Mouse (Mus musculus): Measurements from ENCODE around the gene Myf6. TPM values are rescaled to one million over a fixed set of nuclear protein-coding genes. Genes with fewer than 3 reads are reported as not detected.

The Myf6 gene
- total and polyA plus RNA-seq, 3 experiments: not detected

DNA sequence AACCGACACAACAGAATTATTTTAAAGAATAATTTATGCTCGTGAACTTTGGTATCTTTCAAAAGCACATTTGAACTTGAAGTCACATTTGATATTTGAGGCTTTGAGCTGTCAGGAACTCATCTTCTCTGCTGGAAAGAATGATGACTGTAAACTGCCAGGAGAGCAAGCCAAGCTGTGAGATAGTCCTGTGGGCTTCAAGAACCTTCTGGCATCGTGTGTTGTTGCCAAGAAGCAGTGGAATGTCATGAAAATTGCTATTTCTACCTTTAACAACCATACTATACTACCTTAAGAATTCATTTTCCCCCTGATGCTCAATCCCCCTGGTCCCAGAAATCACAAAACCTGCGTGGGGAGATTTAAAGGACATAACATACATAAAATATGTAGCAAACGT is 24.7 kb upstream of the Myf6 start:
- H3K4me3 ChIP-seq (ENCODE audit: control insufficient read depth in 1 of 2, insufficient read depth in 1 of 2, low read depth in 2 of 2, low read length in 2 of 2): no peak overlapping the region
- no peaks in the 10 kb centered on the region for H3K27me3 ChIP-seq (ENCODE audit: control insufficient read depth in 1 of 2, insufficient read depth in 2 of 2, low read length in 2 of 2)
- no peaks in the 10 kb centered on the region for H3K9me3 ChIP-seq (replicated peaks; ENCODE audit: insufficient read depth, low read length)
- TF ChIP-seq CTCF (IDR thresholded peaks at IDR 0.05 in 2 of 3, conservative IDR thresholded peaks at IDR 0.05 in 1 of 3; ENCODE audit: control insufficient read depth in 1 of 3, insufficient read depth in 1 of 3, low read depth in 2 of 3, low read length in 3 of 3, poor library complexity in 1 of 3, severe bottlenecking in 1 of 3): no peak
- no peak for TF ChIP-seq RCOR1 (IDR thresholded peaks at IDR 0.05; ENCODE audit: low read depth, low read length)
- no peaks in the 10 kb centered on the region for H3K36me3 ChIP-seq (ENCODE audit: control insufficient read depth in 1 of 2, insufficient read depth in 2 of 2, low read length in 2 of 2)
- no peak overlapping the region for H3K27ac ChIP-seq (ENCODE audit: control insufficient read depth, low read depth, low read length)
- H3K79me2 ChIP-seq (ENCODE audit: control insufficient read depth, insufficient read depth, low read length, poor library complexity): no peaks in the 10 kb centered on the region
- no peak overlapping the region for H3K9ac ChIP-seq (ENCODE audit: control insufficient read depth, low read depth, low read length, poor library complexity, severe bottlenecking)
- no peaks in the 10 kb centered on the region for H3K4me1 ChIP-seq (ENCODE audit: control insufficient read depth in 1 of 2, insufficient read depth in 2 of 2, low read length in 2 of 2)
- no peak for DNase-seq (ENCODE audit: low read depth, low spot score)

DNA sequence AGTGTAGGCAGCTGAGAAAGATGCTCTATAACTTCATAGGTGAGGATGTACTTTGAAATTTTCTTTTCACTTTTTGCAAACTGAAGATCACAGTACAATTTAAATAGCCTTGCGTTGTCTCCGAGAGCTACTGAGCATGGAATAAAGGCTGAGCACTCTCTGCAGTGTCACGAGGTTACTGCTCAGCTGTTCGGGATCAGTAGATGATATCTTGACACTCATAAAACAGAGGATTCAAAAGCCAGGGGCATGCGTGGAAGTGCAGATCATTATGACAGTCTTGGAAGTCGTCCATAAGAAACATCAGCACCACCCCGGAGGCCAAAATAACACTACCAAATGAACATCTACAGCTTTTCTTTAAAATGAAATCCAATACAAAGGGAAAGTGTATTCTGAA is 22.1 kb upstream of the Myf6 start:
- TF ChIP-seq ZNF384 (IDR thresholded peaks at IDR 0.05; ENCODE audit: low read depth, low read length): no peak
- TF ChIP-seq TBP (IDR thresholded peaks at IDR 0.05; ENCODE audit: low read depth, low read length): no peak
- TF ChIP-seq POLR2AphosphoS2 (IDR thresholded peaks at IDR 0.05; ENCODE audit: low read length): no peak
- no peak for TF ChIP-seq RCOR1 (IDR thresholded peaks at IDR 0.05; ENCODE audit: low read depth, low read length)
- Histone ChIP-seq H3K79me2 (ENCODE audit: control insufficient read depth, insufficient read depth, low read length, poor library complexity) (no peaks in the 10 kb centered on the region), H3K36me3 (ENCODE audit: control insufficient read depth in 1 of 2, insufficient read depth in 2 of 2, low read length in 2 of 2) (no peaks in the 10 kb centered on the region), H3K9ac (ENCODE audit: control insufficient read depth, low read depth, low read length, poor library complexity, severe bottlenecking) (no peak overlapping the region), H3K4me1 (ENCODE audit: control insufficient read depth in 1 of 2, insufficient read depth in 2 of 2, low read length in 2 of 2) (no peaks in the 10 kb centered on the region), H3K4me3 (ENCODE audit: control insufficient read depth in 1 of 2, insufficient read depth in 1 of 2, low read depth in 2 of 2, low read length in 2 of 2) (no peak overlapping the region), H3K9me3 (replicated peaks; ENCODE audit: insufficient read depth, low read length) (no peaks in the 10 kb centered on the region), H3K27ac (ENCODE audit: control insufficient read depth, low read depth, low read length) (no peak overlapping the region), H3K27me3 (ENCODE audit: control insufficient read depth in 1 of 2, insufficient read depth in 2 of 2, low read length in 2 of 2) (no peaks in the 10 kb centered on the region)
- DNase-seq (ENCODE audit: low read depth, low spot score): no peak

DNA sequence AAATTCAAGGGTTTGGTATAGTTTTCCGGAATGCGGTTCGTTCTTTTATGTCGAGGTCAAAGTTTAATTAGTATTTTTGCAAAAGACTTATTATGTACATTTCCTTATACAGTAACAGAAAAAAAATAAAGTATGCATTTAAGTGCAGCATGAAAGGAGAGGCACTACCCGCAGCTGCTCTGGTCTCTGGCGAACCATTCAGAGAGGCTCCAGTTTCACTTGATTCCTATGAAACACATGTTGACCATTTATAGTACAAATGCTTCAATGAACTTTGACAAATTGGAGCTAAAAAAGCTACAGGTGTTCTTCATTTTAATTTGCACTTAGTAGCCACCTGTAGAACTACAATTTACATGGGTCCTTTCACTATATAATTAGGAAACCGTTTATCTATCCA is 20.2 kb upstream of the Myf6 start:
- H3K36me3 ChIP-seq (ENCODE audit: control insufficient read depth in 1 of 2, insufficient read depth in 2 of 2, low read length in 2 of 2): no peaks in the 10 kb centered on the region
- no peaks in the 10 kb centered on the region for H3K4me1 ChIP-seq (ENCODE audit: control insufficient read depth in 1 of 2, insufficient read depth in 2 of 2, low read length in 2 of 2)
- H3K4me3 ChIP-seq (ENCODE audit: control insufficient read depth in 1 of 2, insufficient read depth in 1 of 2, low read depth in 2 of 2, low read length in 2 of 2): no peak overlapping the region
- DNase-seq (ENCODE audit: low read depth, low spot score): no peak
- no peaks in the 10 kb centered on the region for H3K9me3 ChIP-seq (replicated peaks; ENCODE audit: insufficient read depth, low read length)
- H3K27me3 ChIP-seq (ENCODE audit: control insufficient read depth in 1 of 2, insufficient read depth in 2 of 2, low read length in 2 of 2): no peaks in the 10 kb centered on the region
- H3K27ac ChIP-seq (ENCODE audit: control insufficient read depth, low read depth, low read length): no peak overlapping the region
- TF ChIP-seq RCOR1 (IDR thresholded peaks at IDR 0.05; ENCODE audit: low read depth, low read length): no peak
- TF ChIP-seq MXI1 (IDR thresholded peaks at IDR 0.05; ENCODE audit: low read depth, low read length): no peak
- no peak for TF ChIP-seq TBP (IDR thresholded peaks at IDR 0.05; ENCODE audit: low read depth, low read length)
- no peak for TF ChIP-seq SIN3A (IDR thresholded peaks at IDR 0.05; ENCODE audit: low read length)
- no peak for TF ChIP-seq POLR2AphosphoS5 (IDR thresholded peaks at IDR 0.05; ENCODE audit: borderline replicate concordance, low read depth, low read length)
- no peak for TF ChIP-seq KAT2A (conservative IDR thresholded peaks at IDR 0.05; ENCODE audit: low read depth, low read length)
- no peak for TF ChIP-seq USF1 (IDR thresholded peaks at IDR 0.05; ENCODE audit: low read depth, low read length)
- TF ChIP-seq POLR2AphosphoS2 (IDR thresholded peaks at IDR 0.05; ENCODE audit: low read length): no peak
- TF ChIP-seq ZC3H11A (IDR thresholded peaks at IDR 0.05; ENCODE audit: low read depth, low read length): no peak
- no peak overlapping the region for H3K9ac ChIP-seq (ENCODE audit: control insufficient read depth, low read depth, low read length, poor library complexity, severe bottlenecking)
- no peaks in the 10 kb centered on the region for H3K79me2 ChIP-seq (ENCODE audit: control insufficient read depth, insufficient read depth, low read length, poor library complexity)

All from MEL (cell line).